Mouse (Mus musculus): Measurements from ENCODE around the gene S1pr4.

S1pr4 gene

GRCm38 (mm10) chr10:81500032-81500431 lies at the start of gene S1pr4:
S1pr4 (minus strand) TSS chr10:81500132.
- DNase-seq: no peak

GRCm38 (mm10) chr10:81548944-81549343 lies 49.0 kb upstream of the S1pr4 start:
- no peak for DNase-seq

GRCm38 (mm10) chr10:81546788-81547571 lies 47.0 kb upstream of the S1pr4 start:
- DNase-seq: no peak

- no peak for DNase-seq
Measured at GRCm38 (mm10) chr10:81546332-81546731, 46.4 kb upstream of the S1pr4 start.

- DNase-seq: peak; percentile 100
Measured at GRCm38 (mm10) chr10:81545161-81545747, 45.3 kb upstream of the S1pr4 start, which contains the start of gene Gna11. Gna11 (minus strand) TSS chr10:81545190.

- DNase-seq: no peak
Measured at GRCm38 (mm10) chr10:81544296-81545160, 44.6 kb upstream of the S1pr4 start.

GRCm38 (mm10) chr10:81543633-81544032 lies 43.7 kb upstream of the S1pr4 start:
- no peak for DNase-seq

GRCm38 (mm10) chr10:81542727-81543460 lies 43.0 kb upstream of the S1pr4 start:
- DNase-seq: no peak

- no peak for DNase-seq
Measured at GRCm38 (mm10) chr10:81541803-81542202, 41.9 kb upstream of the S1pr4 start.

GRCm38 (mm10) chr10:81541363-81541762 lies 41.4 kb upstream of the S1pr4 start:
- no peak for DNase-seq

GRCm38 (mm10) chr10:81538321-81539048 lies 38.6 kb upstream of the S1pr4 start:
- no peak for DNase-seq

GRCm38 (mm10) chr10:81537429-81537828 lies 37.5 kb upstream of the S1pr4 start:
- no peak for DNase-seq

- DNase-seq: no peak
Measured at GRCm38 (mm10) chr10:81536734-81537133, 36.8 kb upstream of the S1pr4 start.

GRCm38 (mm10) chr10:81534826-81535225 lies 34.9 kb upstream of the S1pr4 start:
- no peak for DNase-seq

- DNase-seq: peak; percentile 61 to 70
Measured at GRCm38 (mm10) chr10:81526779-81527178, 26.8 kb upstream of the S1pr4 start.

- DNase-seq: no peak
Measured at GRCm38 (mm10) chr10:81525017-81525694, 25.2 kb upstream of the S1pr4 start.

GRCm38 (mm10) chr10:81524051-81524605 lies 24.2 kb upstream of the S1pr4 start, which contains the start of gene Gna15:
Gna15 (minus strand) TSS chr10:81524225.
- DNase-seq: no peak

- DNase-seq: no peak
Measured at GRCm38 (mm10) chr10:81523570-81523969, 23.6 kb upstream of the S1pr4 start.

- DNase-seq: no peak
Measured at GRCm38 (mm10) chr10:81523142-81523541, 23.2 kb upstream of the S1pr4 start.

- no peak for DNase-seq
Measured at GRCm38 (mm10) chr10:81519978-81520365, 20.0 kb upstream of the S1pr4 start.

Data from thymus, adult 18-20 months (tissue).